Mouse (Mus musculus): ENCODE data around the gene Pip. TPM values are rescaled to one million over a fixed set of nuclear protein-coding genes. Genes with fewer than 3 reads are reported as not detected.

The Pip gene
- polyA plus RNA-seq (2015; fragmentation: Nextera tagmentation; extraction: Ambion mirVana), result not detected in 2 replicates

GRCm38 (mm10) chr6:41847235-41847634, at the start of gene Pip:
Gene Pip (plus strand): TSS chr6:41847535.
- no peaks in the 10 kb centered on the region for H3K9me3 ChIP-seq (replicated peaks)
- WGBS, result 75% methylated on average over 2 of the region's 2 CpGs
- no peak within 1 kb of the TSS for H3K4me3 ChIP-seq (replicated peaks)
- H3K36me3 ChIP-seq, result no peaks in the 10 kb centered on the region
- no peak within 1 kb of the TSS for H3K27ac ChIP-seq
- H3K27me3 ChIP-seq, result no peaks in the 10 kb centered on the region
- ATAC-seq (replicated peaks; ENCODE audit: low FRiP score), result no peak
- H3K4me1 ChIP-seq, result no peaks in the 10 kb centered on the region
- H3K4me2 ChIP-seq, result no peak within 1 kb of the TSS
- no peak within 1 kb of the TSS for H3K9ac ChIP-seq

DNA sequence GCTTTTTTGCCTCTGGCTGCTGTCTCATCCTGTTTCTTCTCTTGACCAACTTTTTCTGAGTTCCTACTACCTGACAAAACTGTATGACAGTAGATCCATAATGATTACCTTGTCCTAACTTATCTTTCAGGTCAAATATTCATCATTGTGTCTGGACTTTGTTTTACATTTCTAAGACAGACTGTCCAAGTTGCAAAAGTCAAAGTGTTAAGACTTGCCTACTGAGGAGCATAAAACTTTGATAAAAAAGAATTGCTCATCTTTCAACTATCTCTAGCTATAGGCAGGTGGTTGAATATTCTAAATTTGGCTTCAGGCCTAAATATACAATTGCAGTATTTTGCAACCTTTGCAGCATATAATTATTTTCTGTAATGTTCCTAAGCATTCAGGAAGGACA, 23.2 kb upstream of the Pip start:
- Histone ChIP-seq H3K36me3 (no peaks in the 10 kb centered on the region), H3K4me1 (no peaks in the 10 kb centered on the region), H3K9ac (no peak overlapping the region), H3K4me2 (no peak overlapping the region), H3K4me3 (replicated peaks) (no peak overlapping the region), H3K9me3 (replicated peaks) (no peaks in the 10 kb centered on the region), H3K27me3 (no peaks in the 10 kb centered on the region), H3K27ac (no peak overlapping the region)
- no peak for ATAC-seq (replicated peaks; ENCODE audit: low FRiP score)

DNA sequence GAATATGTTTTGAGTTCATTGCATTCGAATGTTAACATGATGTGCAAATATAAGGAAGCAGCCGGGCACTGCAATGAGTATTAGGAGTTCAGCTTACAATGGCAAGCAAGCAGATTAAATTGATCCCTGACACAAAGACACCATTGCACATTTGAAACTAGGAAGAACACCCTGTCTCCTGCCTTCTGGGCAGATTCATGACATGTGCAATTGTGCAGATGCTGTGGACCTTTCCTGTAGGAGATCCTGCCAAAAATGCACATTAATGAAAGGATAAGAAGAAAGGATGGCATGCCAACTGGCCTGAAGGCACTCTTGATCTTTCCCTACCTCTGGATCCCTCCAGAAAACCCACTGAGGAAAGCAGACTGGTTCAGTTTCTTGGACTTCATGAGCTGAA, 17.8 kb upstream of the Pip start:
- H3K36me3 ChIP-seq, result no peaks in the 10 kb centered on the region
- H3K4me2 ChIP-seq, result no peak overlapping the region
- H3K4me3 ChIP-seq (replicated peaks), result no peak overlapping the region
- H3K27ac ChIP-seq, result no peak overlapping the region
- ATAC-seq (replicated peaks; ENCODE audit: low FRiP score), result no peak
- H3K4me1 ChIP-seq, result no peaks in the 10 kb centered on the region
- no peaks in the 10 kb centered on the region for H3K9me3 ChIP-seq (replicated peaks)
- no peak overlapping the region for H3K9ac ChIP-seq
- no peaks in the 10 kb centered on the region for H3K27me3 ChIP-seq
- 91% methylated on average over 2 of the region's 2 CpGs for WGBS

- no peak within 1 kb of the TSS for H3K4me3 ChIP-seq (replicated peaks)
- ATAC-seq (replicated peaks; ENCODE audit: low FRiP score), result no peak
- H3K9me3 ChIP-seq (replicated peaks), result no peaks in the 10 kb centered on the region
- H3K27me3 ChIP-seq, result no peaks in the 10 kb centered on the region
- no peaks in the 10 kb centered on the region for H3K36me3 ChIP-seq
- H3K27ac ChIP-seq, result no peak within 1 kb of the TSS
- H3K4me1 ChIP-seq, result no peaks in the 10 kb centered on the region
- 90% methylated on average over 3 of the region's 3 CpGs for WGBS
- no peak within 1 kb of the TSS for H3K4me2 ChIP-seq
- H3K9ac ChIP-seq, result no peak within 1 kb of the TSS
Observed at GRCm38 (mm10) chr6:41852689-41853088, 5.4 kb downstream of the Pip start, which contains the start of gene Sval2. Gene Sval2 (plus strand): TSS chr6:41852989.

- Histone ChIP-seq H3K4me1 (no peaks in the 10 kb centered on the region), H3K36me3 (no peaks in the 10 kb centered on the region), H3K4me2 (no peak overlapping the region), H3K27ac (no peak overlapping the region), H3K9me3 (replicated peaks) (no peaks in the 10 kb centered on the region), H3K27me3 (no peaks in the 10 kb centered on the region), H3K4me3 (replicated peaks) (no peak overlapping the region), H3K9ac (no peak overlapping the region)
- ATAC-seq (replicated peaks; ENCODE audit: low FRiP score), result no peak
- 76% methylated on average over 2 of the region's 2 CpGs for WGBS
Observed at GRCm38 (mm10) chr6:41864038-41864437, 16.7 kb downstream of the Pip start.

Other genes starting within 250 kb of the Pip start
- 13.2 and 15.0 TPM in 2 replicates for gene Ephb6, start 242.1 kb upstream of the Pip start, polyA plus RNA-seq (2015; fragmentation: Nextera tagmentation; extraction: Ambion mirVana)
- gene Trpv6, start 211.1 kb upstream of the Pip start, polyA plus RNA-seq (2015; fragmentation: Nextera tagmentation; extraction: Ambion mirVana), result 3.8 and 4.7 TPM in 2 replicates
- 1.5 and 1.8 TPM in 2 replicates for gene Trpv5, start 166.8 kb upstream of the Pip start, polyA plus RNA-seq (2015; fragmentation: Nextera tagmentation; extraction: Ambion mirVana)
- 0.22 TPM in 1 of 2 replicates, not detected in the other for gene Llcfc1, start 163.1 kb upstream of the Pip start, polyA plus RNA-seq (2015; fragmentation: Nextera tagmentation; extraction: Ambion mirVana)
- gene Kel, start 143.2 kb upstream of the Pip start, polyA plus RNA-seq (2015; fragmentation: Nextera tagmentation; extraction: Ambion mirVana), result 3.7 and 5.8 TPM in 2 replicates
- not detected in 2 replicates for gene Olfr459, start 72.4 kb upstream of the Pip start, polyA plus RNA-seq (2015; fragmentation: Nextera tagmentation; extraction: Ambion mirVana)
- not detected in 2 replicates for gene Sval2, start 5.5 kb downstream of the Pip start, polyA plus RNA-seq (2015; fragmentation: Nextera tagmentation; extraction: Ambion mirVana)
- gene Sval1, start 104.1 kb downstream of the Pip start, polyA plus RNA-seq (2015; fragmentation: Nextera tagmentation; extraction: Ambion mirVana), result 1.7 TPM in 1 of 2 replicates, not detected in the other
- gene Sval3, start 120.6 kb downstream of the Pip start, polyA plus RNA-seq (2015; fragmentation: Nextera tagmentation; extraction: Ambion mirVana), result not detected in 2 replicates
- gene Sva, start 190.9 kb downstream of the Pip start, polyA plus RNA-seq (2015; fragmentation: Nextera tagmentation; extraction: Ambion mirVana), result not detected in 2 replicates